Mouse (Mus musculus) hindbrain, embryonic 10.5 days (tissue): ENCODE results near the gene Sema5a. TPM values are rescaled to one million over a fixed set of nuclear protein-coding genes. Genes with fewer than 3 reads are reported as not detected.
A peak's percentile ranks its signal among the peaks of the same experiment; 100 is the strongest.

Source experiments
- DNase-seq: peaks from one replicate; pipeline ENCODE4 v3.0.0-alpha.2; 2017; ENCODE audit warnings: low spot score
- H3K27ac ChIP-seq: fragments of 300-500 bp; sonication (generic); 2 replicates; pipeline ENCODE4 v1.5.1; 2016; ENCODE audit warnings: mild to moderate bottlenecking, moderate library complexity
- H3K27me3 ChIP-seq: fragments of 300-500 bp; sonication (generic); 2 replicates; pipeline ENCODE4 v1.6.1; 2016; ENCODE audit warnings: mild to moderate bottlenecking; ENCODE audit not compliant: poor library complexity, insufficient read depth, severe bottlenecking
- H3K36me3 ChIP-seq: fragments of 300-500 bp; sonication (generic); 2 replicates; pipeline ENCODE4 v1.6.1; 2016; ENCODE audit warnings: mild to moderate bottlenecking, moderate library complexity
- H3K4me1 ChIP-seq: fragments of 300-500 bp; sonication (generic); replicated peaks from 2 replicates; pipeline ENCODE4 v1.6.1; 2016; ENCODE audit warnings: mild to moderate bottlenecking
- H3K4me3 ChIP-seq: fragments of 300-500 bp; sonication (generic); 2 replicates; pipeline ENCODE4 v1.5.1; 2016; ENCODE audit warnings: mild to moderate bottlenecking, moderate library complexity
- H3K9me3 ChIP-seq: fragments of 300-500 bp; sonication (generic); 2 replicates; pipeline ENCODE4 v1.6.1; 2016; ENCODE audit warnings: mild to moderate bottlenecking, moderate library complexity
- WGBS: fragments of 180-500 bp; shearing (Covaris S2); methylation state at CpG from one replicate; pipeline ENCODE4 v1.1.7; 2016; 5-methylcytosine and 5-hydroxymethylcytosine counted together
- polyA plus RNA-seq: library from polyadenylated mRNA; unstranded; fragments of >200 nt; fragmentation: Nextera tagmentation; extraction: Ambion mirVana; gene quantifications from 2 replicates; pipeline ENCODE4 v1.2.1, GENCODE M21; 2016

Gene Sema5a
- polyA plus RNA-seq, 1 experiment from 2014 or later = 5.0 TPM

DNA sequence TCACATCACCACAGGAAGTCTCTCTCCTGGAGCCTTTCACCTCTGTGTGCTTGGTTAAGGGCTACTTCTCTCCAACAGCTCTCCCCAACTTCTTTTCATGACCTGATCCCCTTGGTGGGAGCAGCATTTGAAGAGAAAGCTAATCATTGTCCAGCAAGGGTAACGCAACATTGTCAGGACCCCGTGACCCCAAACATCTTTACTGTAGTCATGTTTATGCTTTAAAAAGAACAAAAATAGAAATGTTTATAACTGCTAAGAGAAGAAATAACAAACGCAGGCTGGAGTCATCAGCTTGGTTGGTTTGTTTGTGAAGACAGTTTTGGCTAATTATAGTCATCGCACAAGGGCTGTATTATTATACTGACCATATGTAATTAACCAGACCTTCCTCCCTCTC is 198.1 kb downstream of the Sema5a start:
- no peaks in the 10 kb centered on the region for H3K9me3 ChIP-seq
- no peak overlapping the region for H3K27ac ChIP-seq
- WGBS = 80% methylated on average over 4 of the region's 4 CpGs
- H3K36me3 ChIP-seq = no peaks in the 10 kb centered on the region
- DNase-seq = no peak
- 0 out of 2 replicates have a peak, but pooled peaks cover 5% of the 10 kb centered on the region for H3K4me1 ChIP-seq
- no peak overlapping the region for H3K4me3 ChIP-seq
- no peaks in the 10 kb centered on the region for H3K27me3 ChIP-seq

DNA sequence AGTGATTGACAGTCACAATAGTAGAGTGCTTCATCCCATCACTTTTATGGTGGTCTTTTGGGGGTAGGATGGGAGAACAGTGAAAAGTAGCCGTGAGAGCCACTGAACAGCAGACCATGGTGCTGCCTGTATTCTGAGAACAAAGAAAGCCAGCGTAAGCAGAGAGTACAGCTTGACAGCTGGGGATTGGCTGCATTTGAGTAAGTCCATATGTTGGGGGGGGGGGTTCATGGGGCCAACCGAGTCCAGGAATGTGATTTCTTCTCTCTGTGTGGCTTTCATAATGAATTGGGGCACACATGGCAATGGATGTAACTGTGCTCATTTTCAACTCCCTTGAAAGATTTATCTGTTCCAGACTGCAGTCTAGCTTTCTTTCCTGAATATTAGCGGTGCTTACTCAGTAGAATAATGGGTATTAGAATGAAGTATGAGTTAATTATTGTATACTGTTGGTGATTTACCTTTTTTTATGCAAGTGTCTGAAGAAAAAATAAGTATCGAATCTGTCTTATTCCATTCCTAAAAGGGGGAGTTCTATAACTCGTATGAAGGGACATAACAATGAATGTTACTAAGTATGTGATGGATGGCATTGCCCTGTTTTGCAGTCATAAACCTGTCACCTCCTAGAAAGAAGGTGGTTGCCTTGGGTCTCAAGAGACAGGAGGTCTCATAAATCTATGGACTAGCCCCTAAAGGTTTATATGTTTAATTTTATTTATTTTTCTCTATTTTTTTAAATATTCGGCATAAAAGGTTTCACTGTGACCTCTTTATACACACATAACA is 203.1 kb downstream of the Sema5a start:
- Histone ChIP-seq H3K27ac (peak overlapping the region; percentile 35; the same call in 1 of the 2 replicates), H3K4me3 (no peak overlapping the region), H3K27me3 (no peaks in the 10 kb centered on the region), H3K4me1 (0 out of 2 replicates have a peak, but pooled peaks cover 3% of the 10 kb centered on the region), H3K9me3 (no peaks in the 10 kb centered on the region), H3K36me3 (no peaks in the 10 kb centered on the region)
- DNase-seq = peak; percentile 19
- 65% methylated on average over 7 of the region's 7 CpGs for WGBS

DNA sequence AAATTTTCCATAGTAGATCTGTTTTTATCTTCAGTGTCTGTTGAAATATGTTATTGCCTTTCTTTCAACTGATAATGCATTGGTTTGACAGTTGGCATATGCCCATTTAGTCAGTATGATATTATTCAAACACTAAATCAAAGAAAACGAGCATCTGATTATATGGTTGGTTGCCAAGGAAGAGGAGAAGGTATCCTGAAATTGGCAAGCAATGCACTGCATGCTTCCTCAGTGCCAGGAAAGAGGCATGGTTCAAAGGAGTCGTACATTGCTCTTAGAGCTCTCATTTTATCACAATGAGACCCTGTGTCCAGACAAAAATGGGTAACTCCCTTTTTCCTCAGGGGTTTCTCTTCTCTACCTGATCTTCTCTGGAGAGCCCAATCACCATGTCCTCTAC is 214.4 kb downstream of the Sema5a start:
- Histone ChIP-seq H3K9me3 (no peaks in the 10 kb centered on the region), H3K4me3 (no peak overlapping the region), H3K27me3 (no peaks in the 10 kb centered on the region), H3K36me3 (no peaks in the 10 kb centered on the region), H3K4me1 (no peaks in the 10 kb centered on the region), H3K27ac (no peak overlapping the region)
- DNase-seq = no peak
- WGBS = 70% methylated on average over 2 of the region's 2 CpGs

DNA sequence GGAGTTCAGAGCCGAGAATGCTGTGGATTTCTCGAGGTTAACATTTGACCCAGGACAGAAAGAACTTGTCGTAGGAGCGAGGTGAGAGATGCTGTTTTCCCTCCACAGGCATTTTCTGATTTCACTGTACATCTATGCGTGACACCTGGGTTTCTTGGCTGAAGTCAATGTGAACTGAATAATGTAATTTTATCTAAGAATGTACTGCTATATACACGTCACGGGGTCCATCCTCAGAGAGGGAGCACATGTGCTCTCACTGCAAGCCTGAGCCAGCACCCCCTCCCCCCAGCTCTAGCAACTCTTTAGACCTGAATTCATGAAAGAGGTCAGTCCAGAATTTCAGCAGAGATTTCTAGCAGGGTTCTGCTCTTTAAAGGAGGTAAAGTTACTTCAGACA is 215.6 kb downstream of the Sema5a start:
- 87% methylated on average over 7 of the region's 7 CpGs for whole genome bisulfite sequencing

DNA sequence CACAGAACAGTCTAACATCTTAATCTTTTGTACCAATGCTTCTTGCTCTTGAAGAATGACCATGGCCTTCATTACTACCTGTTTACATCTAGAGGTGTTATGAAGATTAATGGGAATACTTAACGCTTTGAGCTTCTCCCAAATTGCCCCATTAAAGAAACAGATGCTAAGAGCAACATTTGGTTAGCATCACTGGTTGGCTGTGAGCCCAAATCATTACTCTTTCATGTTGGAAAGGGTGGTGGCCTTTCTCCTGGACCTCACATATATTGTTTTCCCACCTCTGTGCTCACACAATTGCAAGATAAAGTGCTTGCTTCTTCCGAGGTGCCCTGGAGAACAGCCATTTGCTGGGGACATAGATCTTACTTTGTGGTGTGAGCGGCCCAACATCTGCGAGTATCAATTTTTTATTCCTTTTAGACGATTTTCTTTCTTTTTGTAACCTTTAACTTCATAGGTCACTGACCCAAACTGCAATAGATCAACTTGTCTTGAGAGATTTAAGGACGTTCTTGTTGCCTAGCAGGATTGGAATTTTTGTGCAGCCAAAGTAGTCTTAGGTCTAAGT is 227.0 kb downstream of the Sema5a start:
- no peak overlapping the region for H3K27ac ChIP-seq
- H3K9me3 ChIP-seq = no peaks in the 10 kb centered on the region
- no peak overlapping the region for H3K4me3 ChIP-seq
- H3K27me3 ChIP-seq = no peaks in the 10 kb centered on the region
- WGBS = 82% methylated on average over 6 of the region's 6 CpGs
- no peak for DNase-seq
- H3K4me1 ChIP-seq = no peaks in the 10 kb centered on the region
- no peaks in the 10 kb centered on the region for H3K36me3 ChIP-seq

More for the DNA sequence above, 215.6 kb downstream of the Sema5a start:
- H3K9me3 ChIP-seq = no peaks in the 10 kb centered on the region
- no peak overlapping the region for H3K27ac ChIP-seq
- no peaks in the 10 kb centered on the region for H3K4me1 ChIP-seq
- DNase-seq = no peak
- H3K27me3 ChIP-seq = no peaks in the 10 kb centered on the region
- no peaks in the 10 kb centered on the region for H3K36me3 ChIP-seq
- H3K4me3 ChIP-seq = no peak overlapping the region

DNA sequence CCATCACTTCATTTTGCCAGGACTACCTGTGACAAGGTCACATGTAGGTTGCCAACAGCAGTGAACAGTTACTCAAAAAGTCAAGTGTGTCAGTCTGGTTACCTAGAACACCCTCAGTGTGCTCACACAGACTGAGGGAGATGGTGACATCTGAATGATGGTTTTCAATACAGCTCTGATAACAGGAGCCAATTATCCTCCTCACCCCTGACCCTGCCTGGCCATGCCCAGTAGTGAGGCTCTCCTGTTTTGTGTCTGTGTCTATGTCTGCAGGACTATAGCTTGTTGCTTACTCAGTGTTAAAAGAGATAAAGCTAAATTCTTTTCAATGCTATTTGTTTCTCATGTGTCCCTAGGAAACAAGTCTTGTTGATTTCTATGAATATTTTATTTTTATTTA is 236.1 kb downstream of the Sema5a start:
- Histone ChIP-seq H3K27me3 (no peaks in the 10 kb centered on the region), H3K4me1 (no peaks in the 10 kb centered on the region)

DNA sequence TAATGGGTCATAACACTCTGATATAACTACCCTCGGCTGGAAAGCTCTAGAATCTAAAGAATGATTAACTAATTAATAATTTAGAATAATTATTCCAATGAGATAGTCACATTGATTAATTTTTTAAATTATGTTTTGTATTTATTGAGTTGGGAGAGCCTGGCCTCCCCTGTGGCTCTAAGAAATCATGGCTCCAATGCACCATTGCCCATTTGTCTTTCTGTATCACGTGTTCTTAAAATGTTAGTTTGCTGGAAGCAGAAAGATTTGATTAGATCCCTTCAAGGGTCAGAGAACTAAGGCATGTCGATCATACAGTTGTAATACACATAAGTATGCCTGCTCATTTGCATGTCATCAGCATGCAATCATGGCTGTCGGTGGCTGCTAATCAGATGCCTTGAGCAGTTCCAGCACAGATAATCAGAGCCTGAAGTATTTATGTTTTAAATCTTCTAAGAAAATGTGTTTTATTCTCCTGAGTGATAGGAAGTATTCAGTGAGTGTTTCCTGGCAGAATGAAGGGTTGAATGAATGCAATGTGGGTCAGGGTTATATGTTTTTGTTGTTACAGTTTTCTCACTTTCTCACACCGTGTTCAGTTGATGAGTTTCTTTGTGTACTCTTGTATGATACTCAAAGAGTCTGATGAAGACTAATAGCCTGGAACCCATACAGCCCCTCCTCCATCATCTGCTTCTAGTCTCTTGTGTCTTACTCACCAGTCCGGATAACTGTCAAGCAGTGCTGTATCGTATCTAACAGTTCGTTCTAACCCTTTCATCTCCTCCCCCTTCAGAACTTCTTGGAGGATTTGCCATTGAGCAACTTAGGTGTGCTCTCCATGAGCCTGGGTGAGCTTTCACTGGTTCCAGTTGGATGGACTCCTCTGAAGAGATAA is 240.7 kb downstream of the Sema5a start:
- WGBS = 90% methylated on average over 8 of the region's 8 CpGs
- no peaks in the 10 kb centered on the region for H3K9me3 ChIP-seq
- no peaks in the 10 kb centered on the region for H3K4me1 ChIP-seq
- H3K27me3 ChIP-seq = no peaks in the 10 kb centered on the region
- no peak overlapping the region for H3K27ac ChIP-seq
- DNase-seq = no peak
- no peak overlapping the region for H3K4me3 ChIP-seq
- no peaks in the 10 kb centered on the region for H3K36me3 ChIP-seq

More for the DNA sequence above, 236.1 kb downstream of the Sema5a start:
- no peaks in the 10 kb centered on the region for H3K9me3 ChIP-seq
- no peaks in the 10 kb centered on the region for H3K36me3 ChIP-seq
- H3K4me3 ChIP-seq = no peak overlapping the region
- no peak overlapping the region for H3K27ac ChIP-seq
- DNase-seq = no peak

DNA sequence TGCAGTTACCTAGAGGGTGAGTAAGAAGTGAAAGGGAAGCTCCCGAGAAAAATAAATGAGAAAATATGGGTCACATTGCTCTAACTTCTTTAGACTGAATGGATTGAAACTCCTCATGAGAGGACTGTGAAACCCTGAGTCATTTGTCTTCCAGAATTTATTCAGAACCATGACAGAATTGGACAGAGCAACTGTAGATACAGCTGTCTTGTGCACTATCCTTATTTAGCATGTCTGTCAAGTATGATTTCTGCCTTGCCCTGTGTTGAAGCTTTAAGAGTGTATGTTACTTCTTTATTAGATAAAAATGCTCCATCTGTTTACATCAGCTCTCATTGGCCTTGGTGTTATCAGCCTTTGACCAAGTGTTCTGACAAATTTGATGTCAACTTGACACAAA is 243.4 kb downstream of the Sema5a start:
- Histone ChIP-seq H3K27ac (no peak overlapping the region), H3K36me3 (no peaks in the 10 kb centered on the region), H3K9me3 (no peaks in the 10 kb centered on the region), H3K4me1 (no peaks in the 10 kb centered on the region), H3K27me3 (no peaks in the 10 kb centered on the region), H3K4me3 (no peak overlapping the region)
- no peak for DNase-seq
- WGBS = 79% methylated on average over 1 of the region's 1 CpGs

DNA sequence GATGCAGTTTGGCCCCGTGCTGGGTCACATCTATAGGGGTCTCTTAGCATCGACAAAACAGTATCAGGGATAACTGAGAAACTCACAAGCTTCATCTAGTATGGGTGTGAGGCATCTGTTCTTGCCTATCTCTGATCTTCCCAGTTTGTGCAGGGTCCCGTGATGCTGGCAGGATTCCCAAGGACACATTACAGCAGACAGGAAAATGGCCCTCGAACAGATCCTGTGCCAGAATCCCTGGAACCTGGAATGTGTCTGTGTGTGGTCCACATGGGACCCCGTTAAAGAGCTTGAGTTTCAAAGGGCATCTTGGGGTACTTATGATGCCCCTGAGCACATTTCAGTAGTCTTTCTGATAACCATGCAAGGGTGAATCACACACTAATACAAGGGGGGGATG is 249.6 kb downstream of the Sema5a start:
- no peaks in the 10 kb centered on the region for H3K36me3 ChIP-seq
- H3K27ac ChIP-seq = no peak overlapping the region
- H3K4me3 ChIP-seq = no peak overlapping the region
- no peaks in the 10 kb centered on the region for H3K27me3 ChIP-seq
- 82% methylated on average over 5 of the region's 5 CpGs for WGBS
- DNase-seq = no peak
- H3K4me1 ChIP-seq = no peaks in the 10 kb centered on the region
- no peaks in the 10 kb centered on the region for H3K9me3 ChIP-seq

DNA sequence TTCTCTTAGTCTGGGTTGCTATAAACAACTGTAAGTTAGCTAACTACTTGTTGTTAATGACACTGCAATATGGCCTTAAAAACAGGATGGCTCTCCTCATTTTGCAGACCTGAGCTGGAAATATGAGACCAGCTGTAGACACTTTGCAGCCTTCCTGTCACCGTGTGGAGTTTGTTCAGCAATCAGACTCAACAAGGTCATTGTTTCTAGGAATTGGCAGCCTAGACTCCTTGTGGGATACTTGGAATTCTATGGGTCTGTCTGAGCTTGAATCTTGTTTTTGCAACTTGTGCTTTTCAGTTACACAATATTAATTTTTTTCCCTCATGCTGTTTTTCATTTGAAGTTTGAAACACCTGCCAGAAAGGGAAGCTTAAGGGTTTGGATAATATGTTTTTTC is 250.3 kb downstream of the Sema5a start:
- no peaks in the 10 kb centered on the region for H3K27me3 ChIP-seq
- no peak overlapping the region for H3K27ac ChIP-seq
- no peaks in the 10 kb centered on the region for H3K36me3 ChIP-seq
- no peaks in the 10 kb centered on the region for H3K4me1 ChIP-seq
- no peaks in the 10 kb centered on the region for H3K9me3 ChIP-seq
- WGBS = 48% methylated on average over 1 of the region's 1 CpGs
- H3K4me3 ChIP-seq = no peak overlapping the region
- DNase-seq = no peak

DNA sequence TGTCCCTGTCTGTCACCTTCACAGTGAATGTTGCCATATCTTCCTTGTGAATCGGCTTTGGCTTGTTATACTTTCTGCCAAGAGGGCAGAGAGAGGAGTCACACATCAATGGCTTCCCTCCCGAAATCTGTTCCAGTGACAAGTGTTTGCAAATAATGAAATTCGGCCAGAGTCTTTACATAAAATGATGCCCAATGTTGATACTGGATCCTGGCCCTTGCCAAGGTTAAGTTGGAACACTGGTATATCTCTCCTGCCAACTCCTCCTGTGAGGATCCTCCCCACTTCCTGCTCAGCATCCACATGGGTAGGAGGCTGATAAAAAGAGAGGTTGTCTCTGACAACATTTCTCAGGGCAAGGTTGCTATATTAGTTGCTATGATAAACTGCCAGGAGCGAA is 252.3 kb downstream of the Sema5a start:
- Histone ChIP-seq H3K9me3 (no peaks in the 10 kb centered on the region), H3K4me1 (no peaks in the 10 kb centered on the region), H3K36me3 (no peaks in the 10 kb centered on the region), H3K27me3 (no peaks in the 10 kb centered on the region), H3K27ac (no peak overlapping the region), H3K4me3 (no peak overlapping the region)
- DNase-seq = no peak
- WGBS = 89% methylated on average over 4 of the region's 4 CpGs

DNA sequence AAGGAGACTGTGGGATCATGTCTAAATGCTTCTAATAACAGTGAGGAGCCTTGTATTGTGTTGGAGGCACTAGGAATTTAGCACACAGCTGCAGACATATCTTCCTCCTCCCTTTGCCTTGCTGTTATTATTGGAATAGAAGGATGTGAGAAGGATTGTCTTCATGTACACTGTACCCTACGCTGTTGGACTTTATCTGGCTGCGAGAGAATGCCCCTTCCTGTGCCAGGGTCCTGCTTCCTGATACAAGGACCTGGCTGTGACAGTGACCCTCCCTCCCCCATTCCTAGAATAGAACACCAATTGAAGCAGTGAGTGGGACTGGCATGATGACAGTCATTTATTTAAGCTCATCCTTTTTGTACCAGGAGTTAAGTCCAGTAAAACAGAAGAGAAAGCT is 261.3 kb downstream of the Sema5a start:
- Histone ChIP-seq H3K4me3 (no peak overlapping the region), H3K27ac (no peak overlapping the region), H3K27me3 (no peaks in the 10 kb centered on the region), H3K36me3 (no peaks in the 10 kb centered on the region), H3K4me1 (no peaks in the 10 kb centered on the region), H3K9me3 (no peaks in the 10 kb centered on the region)
- DNase-seq = no peak
- WGBS = 92% methylated on average over 2 of the region's 2 CpGs

DNA sequence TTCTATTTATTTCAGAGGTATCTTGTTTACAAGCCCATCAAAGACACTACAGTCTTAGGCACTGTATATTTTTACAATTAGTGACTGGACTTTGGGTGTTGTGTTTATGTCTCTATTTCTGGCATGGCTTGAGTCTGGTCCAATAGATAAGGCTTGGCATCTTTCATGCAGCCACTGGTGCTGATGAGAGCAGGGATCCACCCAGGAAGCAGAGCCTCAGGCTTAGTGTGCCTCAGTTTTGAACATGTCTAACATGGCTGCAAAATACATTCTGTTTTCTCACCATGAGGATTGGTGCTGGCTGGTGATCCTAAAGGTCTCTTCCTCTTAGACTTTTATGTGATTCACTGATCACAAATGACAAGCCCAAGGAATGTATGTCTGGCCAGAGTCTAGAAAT is 263.7 kb downstream of the Sema5a start:
- Histone ChIP-seq H3K4me1 (no peaks in the 10 kb centered on the region), H3K27ac (no peak overlapping the region), H3K4me3 (no peak overlapping the region), H3K27me3 (no peaks in the 10 kb centered on the region), H3K9me3 (no peaks in the 10 kb centered on the region), H3K36me3 (no peaks in the 10 kb centered on the region)
- DNase-seq = no peak
